Mouse (Mus musculus) spleen, embryonic (tissue): ENCODE data around the gene Gabbr2.

Experiments
- CTCF ChIA-PET: fragments of 350-600 bp; sonication (Branson Sonifier 250); formaldehyde crosslinking; loops from one replicate; lab custom pipeline; 2022; lab: Charles Lee

Gene Gabbr2

GRCm38 (mm10) chr4:46623007-46623406 is 368.7 kb downstream of the Gabbr2 start:
- CTCF ChIA-PET, result no interaction called here

DNA sequence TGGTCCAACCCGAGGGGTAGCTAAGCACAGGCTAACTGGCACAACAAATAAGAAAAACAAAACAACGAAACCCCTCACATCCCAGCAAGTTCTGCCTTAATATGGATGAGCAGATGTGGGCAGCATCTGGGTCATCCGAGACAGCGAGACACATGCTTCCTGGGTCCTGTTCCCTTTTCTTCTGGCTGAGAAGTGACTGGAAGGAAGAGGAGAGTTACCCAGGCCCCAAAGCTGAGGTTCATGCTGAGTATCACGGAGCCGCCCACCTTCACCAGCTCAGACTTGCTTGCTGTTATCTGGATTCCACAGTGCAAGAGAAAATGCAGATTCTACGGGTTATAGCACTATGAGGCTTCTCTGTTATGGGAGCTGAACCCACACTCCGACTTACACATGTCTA is 370.7 kb downstream of the Gabbr2 start:
- CTCF ChIA-PET, result interaction anchor here (0.6 kb wide), 1 partner anchor 34 kb away, joined by 7 read pairs; no protein-coding TSS in a partner anchor

DNA sequence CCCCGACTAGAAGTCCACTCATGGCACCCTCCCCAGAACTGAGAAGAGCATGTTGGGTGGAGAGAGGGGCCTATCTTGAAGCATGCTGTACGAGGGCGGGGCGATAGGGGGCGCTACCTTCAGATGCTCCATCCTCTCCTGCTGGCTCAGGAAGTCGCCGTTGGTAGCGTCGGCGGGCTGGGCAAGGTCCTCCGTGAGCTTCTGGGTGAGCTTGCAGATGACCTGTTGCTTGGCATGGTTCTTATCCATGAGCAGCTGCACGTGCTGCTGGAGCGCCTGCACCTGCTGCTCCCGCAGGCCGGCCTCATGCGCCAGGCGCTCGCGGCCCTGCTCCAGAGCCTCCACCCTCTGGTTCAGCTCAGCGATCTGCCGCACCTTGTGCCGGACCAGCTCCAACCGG is 371.3 kb downstream of the Gabbr2 start:
- CTCF ChIA-PET, result interaction anchor here (0.6 to 1.2 kb wide), 2 partner anchors 9 to 25 kb away, joined by 4 to 6 read pairs; no protein-coding TSS in a partner anchor

GRCm38 (mm10) chr4:46618196-46618817 is 373.4 kb downstream of the Gabbr2 start:
- CTCF ChIA-PET, result interaction anchor here (1.1 kb wide), 1 partner anchor 12 kb away, joined by 4 read pairs; no protein-coding TSS in a partner anchor

- CTCF ChIA-PET, result interaction anchor here (0.5 to 1.3 kb wide), 4 partner anchors 9 to 92 kb away, joined by 3 to 6 read pairs (median 3); no protein-coding TSS in a partner anchor
Measured at GRCm38 (mm10) chr4:46617408-46617807, 374.3 kb downstream of the Gabbr2 start.

DNA sequence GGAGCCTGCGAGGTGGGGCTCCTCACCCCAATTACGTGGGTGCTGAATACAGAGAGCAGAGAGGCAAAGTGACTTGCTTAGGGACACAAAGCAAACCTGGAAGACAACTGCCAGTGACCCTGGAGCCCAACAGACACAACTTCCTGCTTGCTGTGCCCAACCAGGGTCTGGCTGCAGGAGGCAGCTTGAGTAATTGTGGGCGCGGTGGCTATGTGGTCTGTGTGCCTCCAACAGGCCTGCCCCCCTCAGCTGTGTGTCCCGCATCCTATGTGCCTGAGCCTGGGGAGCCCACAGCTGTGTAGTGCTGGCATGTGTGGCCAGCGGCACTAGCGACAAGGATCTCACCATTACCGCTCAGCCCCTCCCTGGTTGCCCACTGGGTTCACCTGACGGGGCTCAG is 377.0 kb downstream of the Gabbr2 start:
- CTCF ChIA-PET, result no interaction called here

GRCm38 (mm10) chr4:46613618-46614017 is 378.1 kb downstream of the Gabbr2 start:
- CTCF ChIA-PET, result interaction anchor here (0.6 to 1.4 kb wide), 2 partner anchors 10 to 11 kb away, joined by 5 to 6 read pairs; no protein-coding TSS in a partner anchor
